Mouse (Mus musculus): ENCODE measurements at regions not wholly inside any gene's neighbourhood (a gene's known extent, or its start where the extent isn't known, plus 50 kb on each side); places are given as distances from the start of the nearest gene placed in this dataset.
"Not testable (repeated sequence)": the region's sequence is repeated elsewhere in the genome, so short reads cannot be mapped to it uniquely, and the experiment has no call there.

- DNase-seq (ENCODE audit: extremely low spot score in 1 of 2, low spot score in 1 of 2) = no peak
Measured at GRCm38 (mm10) chr1:141716953-141717352, 1471.0 kb downstream of the Kcnt2 start.

GRCm38 (mm10) chr1:141717510-141717909 lies 1471.6 kb downstream of the Kcnt2 start:
- no peak for DNase-seq (ENCODE audit: extremely low spot score in 1 of 2, low spot score in 1 of 2)

GRCm38 (mm10) chr1:141741299-141741698 lies 1495.3 kb downstream of the Kcnt2 start:
- DNase-seq (ENCODE audit: extremely low spot score in 1 of 2, low spot score in 1 of 2) = no peak

GRCm38 (mm10) chr1:141776059-141776458 lies 1530.1 kb downstream of the Kcnt2 start:
- DNase-seq (ENCODE audit: extremely low spot score in 1 of 2, low spot score in 1 of 2) = no peak

GRCm38 (mm10) chr1:141783367-141783766 lies 1537.4 kb downstream of the Kcnt2 start:
- peak in 1 of 2 experiments; percentile 4 for DNase-seq (ENCODE audit: extremely low spot score in 1 of 2, low spot score in 1 of 2)

GRCm38 (mm10) chr1:141813315-141814158 lies 1567.6 kb downstream of the Kcnt2 start:
- DNase-seq (ENCODE audit: extremely low spot score in 1 of 2, low spot score in 1 of 2) = no peak

GRCm38 (mm10) chr1:141831444-141831843 lies 1585.5 kb downstream of the Kcnt2 start:
- DNase-seq (ENCODE audit: extremely low spot score in 1 of 2, low spot score in 1 of 2) = no peak

GRCm38 (mm10) chr1:141842547-141842946 lies 1596.6 kb downstream of the Kcnt2 start:
- DNase-seq (ENCODE audit: extremely low spot score in 1 of 2, low spot score in 1 of 2) = no peak

GRCm38 (mm10) chr1:141853841-141854240 lies 1607.9 kb downstream of the Kcnt2 start:
- not testable (repeated sequence) for DNase-seq (ENCODE audit: extremely low spot score in 1 of 2, low spot score in 1 of 2)

- DNase-seq (ENCODE audit: extremely low spot score in 1 of 2, low spot score in 1 of 2) = no peak
Measured at GRCm38 (mm10) chr1:141884356-141884755, 1638.4 kb downstream of the Kcnt2 start.

GRCm38 (mm10) chr1:141897924-141898455 lies 1652.0 kb downstream of the Kcnt2 start:
- no peak for DNase-seq (ENCODE audit: extremely low spot score in 1 of 2, low spot score in 1 of 2)

GRCm38 (mm10) chr1:141911714-141912398 lies 1665.9 kb downstream of the Kcnt2 start:
- DNase-seq (ENCODE audit: extremely low spot score in 1 of 2, low spot score in 1 of 2) = no peak

- no peak for DNase-seq (ENCODE audit: extremely low spot score in 1 of 2, low spot score in 1 of 2)
Measured at GRCm38 (mm10) chr1:141926194-141926593, 1680.2 kb downstream of the Kcnt2 start.

GRCm38 (mm10) chr1:141926804-141927203 lies 1680.8 kb downstream of the Kcnt2 start:
- DNase-seq (ENCODE audit: extremely low spot score in 1 of 2, low spot score in 1 of 2) = no peak

GRCm38 (mm10) chr1:141948055-141948454 lies 1692.4 kb upstream of the B3galt2 start:
- DNase-seq (ENCODE audit: extremely low spot score in 1 of 2, low spot score in 1 of 2) = no peak

GRCm38 (mm10) chr1:141954323-141954867 lies 1686.1 kb upstream of the B3galt2 start:
- DNase-seq (ENCODE audit: extremely low spot score in 1 of 2, low spot score in 1 of 2) = no peak

- peak in 1 of 2 experiments; percentile 46 for DNase-seq (ENCODE audit: extremely low spot score in 1 of 2, low spot score in 1 of 2)
Measured at GRCm38 (mm10) chr1:141961743-141962142, 1678.7 kb upstream of the B3galt2 start.

- DNase-seq (ENCODE audit: extremely low spot score in 1 of 2, low spot score in 1 of 2) = no peak
Measured at GRCm38 (mm10) chr1:141968133-141968532, 1672.3 kb upstream of the B3galt2 start.

- no peak for DNase-seq (ENCODE audit: extremely low spot score in 1 of 2, low spot score in 1 of 2)
Measured at GRCm38 (mm10) chr1:141974329-141974728, 1666.1 kb upstream of the B3galt2 start.

- no peak for DNase-seq (ENCODE audit: extremely low spot score in 1 of 2, low spot score in 1 of 2)
Measured at GRCm38 (mm10) chr1:141999769-142000168, 1640.7 kb upstream of the B3galt2 start.

GRCm38 (mm10) chr1:142000335-142000734 lies 1640.1 kb upstream of the B3galt2 start:
- DNase-seq (ENCODE audit: extremely low spot score in 1 of 2, low spot score in 1 of 2) = no peak

Data from layer of hippocampus, postnatal 25 days (tissue).